Comparison of ENCODE assay signal across 8 mouse cellular contexts in the genomic region with DNA sequence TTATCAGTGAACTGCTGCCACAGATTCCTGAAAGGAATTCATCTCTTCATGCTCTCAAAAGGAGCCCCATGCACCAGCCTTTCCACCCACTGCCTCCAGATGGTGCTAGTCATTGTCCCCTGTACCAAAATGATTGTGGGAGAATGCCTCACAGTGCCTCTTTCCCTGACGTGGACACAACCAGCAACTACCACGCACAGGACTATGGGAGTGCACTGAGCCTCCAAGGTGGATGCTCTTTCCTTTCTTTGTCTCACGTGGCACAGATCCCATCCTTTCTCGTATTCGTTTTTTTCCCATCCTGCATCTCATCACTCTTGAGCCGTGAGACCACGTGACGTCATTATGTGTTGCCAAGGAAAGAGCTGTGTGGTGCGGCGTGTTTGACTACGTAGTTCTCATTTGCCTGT.
DNase-seq lines count a peak whose midpoint lies in the region; ATAC-seq and TF ChIP-seq lines count a peak whose summit lies in the region.

No protein-coding gene starts in this region.

- ATAC-seq in kidney, postnatal 0 days (replicated peaks; ENCODE audit: low FRiP score, low read depth), result 0 out of 2 replicates have a peak, but pooled peaks have one; percentile 33
- peak; percentile 66 for ATAC-seq in lung, embryonic 14.5 days (ENCODE audit: insufficient read depth)

- no peaks in the 10 kb centered on the region for H3K9me3 ChIP-seq in kidney, postnatal 0 days (replicated peaks; ENCODE audit: low read length)
- no peaks in the 10 kb centered on the region for H3K9me3 ChIP-seq in lung, embryonic 14.5 days (ENCODE audit: low read depth, low read length)

- H3K4me2 ChIP-seq in kidney, postnatal 0 days (ENCODE audit: low read length), result no peak overlapping the region
- peak overlapping the region; percentile 14; the same call in 1 of the 2 replicates for H3K4me2 ChIP-seq in lung, embryonic 14.5 days

- peak; percentile 75 for TF ChIP-seq CTCF in kidney, postnatal 0 days (IDR thresholded peaks at IDR 0.05; ENCODE audit: low read depth)
- peak; percentile 81 for TF ChIP-seq CTCF in lung, embryonic 14.5 days (IDR thresholded peaks at IDR 0.05; ENCODE audit: low read depth)

- DNase-seq in urinary bladder, postnatal 36 days (ENCODE audit: low spot score in 2 of 2), result peak; percentile 25 to 29
- no peak for DNase-seq in urinary bladder, postnatal 4 days (ENCODE audit: low spot score in 2 of 2)
- peak; percentile 68 for DNase-seq in embryo, embryonic 10 days (ENCODE audit: low spot score)
- DNase-seq in heart, adult 8-10 months (ENCODE audit: low spot score), result peak; percentile 21
- peak; percentile 64 for DNase-seq in kidney, postnatal 0 days (ENCODE audit: low spot score)
- peak; percentile 75 for DNase-seq in lung, embryonic 14.5 days
- peak; percentile 58 to 66 for DNase-seq in right cerebral cortex, postnatal 10 days (ENCODE audit: low spot score in 2 of 2)
- no peak for DNase-seq in spleen, adult 12 weeks (ENCODE audit: low spot score)

- no peaks in the 10 kb centered on the region for H3K36me3 ChIP-seq in kidney, postnatal 0 days (ENCODE audit: insufficient read depth, low read length)
- H3K36me3 ChIP-seq in lung, embryonic 14.5 days (ENCODE audit: insufficient read depth), result no peaks in the 10 kb centered on the region

- no peak overlapping the region for H3K27ac ChIP-seq in kidney, postnatal 0 days
- no peak overlapping the region for H3K27ac ChIP-seq in lung, embryonic 14.5 days (ENCODE audit: low read depth)

- no peak overlapping the region for H3K4me3 ChIP-seq in kidney, postnatal 0 days (replicated peaks; ENCODE audit: low read depth, low read length)
- no peak overlapping the region for H3K4me3 ChIP-seq in lung, embryonic 14.5 days (ENCODE audit: low read depth, low read length)

- no peaks in the 10 kb centered on the region for H3K4me1 ChIP-seq in kidney, postnatal 0 days (replicated peaks; ENCODE audit: insufficient read depth, low read length)
- no peaks in the 10 kb centered on the region for H3K4me1 ChIP-seq in lung, embryonic 14.5 days (ENCODE audit: insufficient read depth)

- 62% methylated on average over 11 of the region's 11 CpGs for WGBS in kidney, postnatal 0 days
- 57% methylated on average over 11 of the region's 11 CpGs for WGBS in lung, embryonic 14.5 days

- no peak overlapping the region for H3K9ac ChIP-seq in kidney, postnatal 0 days (ENCODE audit: low read depth, low read length)
- no peak overlapping the region for H3K9ac ChIP-seq in lung, embryonic 14.5 days

- no peaks in the 10 kb centered on the region for H3K27me3 ChIP-seq in kidney, postnatal 0 days (ENCODE audit: insufficient read depth, low read length)
- no peaks in the 10 kb centered on the region for H3K27me3 ChIP-seq in lung, embryonic 14.5 days (ENCODE audit: insufficient read depth, low read length)

Comparison
In these comparisons a context has a peak if more than half of its experiments do, and no peak if none do; other contexts are left out.
1. DNase-seq: peak in urinary bladder, postnatal 36 days (2 of 2), embryo, embryonic 10 days (single experiment), heart, adult 8-10 months (single experiment), kidney, postnatal 0 days (single experiment), lung, embryonic 14.5 days (single experiment) and right cerebral cortex, postnatal 10 days (2 of 2); none in urinary bladder, postnatal 4 days (0 of 2) and spleen, adult 12 weeks (single experiment).